Mouse (Mus musculus) mesoderm, embryonic 11.5 days (tissue): Measurements from ENCODE around the gene Ctnnd2.

Source experiments
- DNase-seq: peaks from one replicate; pipeline ENCODE4 v3.0.0-alpha.2; 2012; ENCODE audit warnings: low read depth, low spot score

Ctnnd2 gene

DNA sequence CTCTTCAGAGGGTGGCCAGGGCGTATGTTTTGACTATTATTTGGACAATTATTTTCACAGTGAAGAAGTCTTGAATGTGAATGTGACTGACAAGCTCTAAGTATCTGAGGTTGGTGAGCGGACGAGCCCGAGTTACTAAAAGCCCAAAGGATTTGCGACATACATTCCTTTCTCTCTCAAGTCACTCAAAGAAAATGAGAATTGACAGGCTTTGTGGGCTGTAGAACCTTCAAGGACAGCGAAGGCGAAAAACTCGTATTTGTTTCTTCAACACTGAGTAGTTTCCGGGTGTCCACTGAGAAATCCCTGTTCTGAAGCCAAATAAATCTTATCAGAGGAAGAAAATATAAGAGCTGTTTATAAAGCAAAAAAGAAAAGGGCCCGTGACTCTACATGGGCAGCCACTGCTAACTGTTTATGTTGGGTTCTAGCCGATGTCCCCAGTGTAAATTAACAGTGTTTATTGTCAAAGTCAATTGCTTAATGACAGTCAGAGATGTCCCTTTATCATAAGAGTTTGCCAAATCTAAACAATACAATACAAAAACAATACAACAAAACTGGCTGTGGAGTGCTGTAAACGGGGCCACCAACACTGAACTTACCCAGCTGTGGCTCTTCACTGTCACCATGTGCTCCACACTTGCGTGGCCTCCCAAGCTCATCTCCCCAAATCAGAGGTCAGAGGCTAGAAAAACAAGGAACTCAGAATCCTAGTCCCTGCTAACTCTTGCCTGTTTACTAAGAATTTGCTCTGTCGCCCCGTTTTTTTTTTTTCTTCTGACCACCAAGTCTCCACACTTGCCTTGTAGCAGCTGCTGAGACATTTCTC is 818.2 kb downstream of the Ctnnd2 start:
- no peak for DNase-seq

DNA sequence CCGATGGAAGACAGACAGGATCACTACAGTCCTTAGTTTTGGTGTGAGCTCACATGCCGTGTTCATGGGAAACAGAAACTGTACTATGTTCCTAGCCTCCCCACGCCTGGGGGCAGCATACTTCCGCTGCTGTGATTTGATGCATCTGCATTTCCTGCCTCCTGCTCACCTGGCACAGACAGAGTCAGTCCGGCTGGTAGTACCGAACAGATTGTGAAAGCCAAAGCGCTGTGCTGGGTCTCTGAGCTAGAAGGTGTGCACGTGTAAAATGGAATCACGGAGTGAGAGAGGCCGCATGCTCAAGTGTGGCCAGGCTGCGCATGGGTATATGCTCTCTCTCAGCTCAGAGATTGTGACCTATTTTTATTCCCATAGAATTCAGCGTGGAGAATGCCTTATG is 820.0 kb downstream of the Ctnnd2 start:
- DNase-seq = no peak

DNA sequence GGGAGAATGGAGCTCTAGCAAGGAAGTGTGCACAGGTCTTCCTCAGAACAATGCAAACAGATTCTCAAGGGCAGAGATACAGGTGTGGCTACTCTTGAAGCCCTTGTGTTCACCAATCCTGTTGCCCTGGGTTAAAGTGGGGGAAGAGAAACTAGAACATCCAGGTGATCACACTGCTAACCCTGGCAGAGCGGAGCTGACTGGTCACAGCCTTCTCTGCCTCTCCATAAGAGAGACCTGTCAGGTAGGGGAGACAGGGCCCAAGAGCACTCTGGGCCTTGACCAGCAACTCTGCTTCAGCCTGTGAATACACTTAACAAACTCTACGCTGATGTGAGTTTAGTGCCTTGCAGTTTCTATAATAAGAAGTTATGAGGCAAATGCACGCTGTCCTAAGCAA is 820.5 kb downstream of the Ctnnd2 start:
- no peak for DNase-seq

DNA sequence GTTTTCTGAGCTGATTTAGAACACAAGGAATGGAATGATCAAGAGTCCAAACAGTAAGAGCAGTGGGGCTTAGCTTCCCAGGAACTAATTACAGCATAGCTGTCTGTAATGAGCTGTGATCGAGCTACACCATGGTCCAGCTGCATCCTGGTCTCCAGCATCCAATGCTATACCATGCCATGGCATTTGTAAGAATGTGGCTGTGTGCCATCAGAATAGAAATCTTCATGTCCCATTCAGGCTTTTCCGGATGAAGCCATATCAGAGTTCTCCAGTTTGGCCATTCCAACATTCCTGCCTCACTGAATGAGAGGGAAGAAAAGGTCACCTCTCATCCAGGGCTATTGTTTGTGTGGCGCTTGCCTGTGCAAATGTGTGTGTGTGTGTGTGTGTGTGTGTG is 823.0 kb downstream of the Ctnnd2 start:
- DNase-seq = no peak

DNA sequence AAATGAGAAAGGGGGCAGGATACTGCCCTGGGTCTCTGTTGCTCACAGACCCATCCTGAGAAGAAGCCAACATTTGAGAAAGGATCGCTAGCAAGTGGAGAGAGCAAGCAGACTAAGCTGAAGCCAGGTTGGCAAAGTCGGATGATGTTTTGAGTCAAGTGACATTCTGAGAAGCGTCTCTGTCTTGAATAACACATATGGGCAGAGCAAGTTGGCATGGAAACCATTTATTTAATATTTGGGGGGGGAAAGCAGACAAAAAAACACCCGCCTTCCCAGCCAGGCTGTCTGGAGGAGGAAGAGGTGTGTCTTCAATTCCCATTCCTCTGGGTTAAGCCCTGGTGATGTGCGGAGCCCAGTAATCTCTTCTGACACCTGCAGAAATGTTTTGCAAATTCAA is 832.1 kb downstream of the Ctnnd2 start:
- DNase-seq = no peak

DNA sequence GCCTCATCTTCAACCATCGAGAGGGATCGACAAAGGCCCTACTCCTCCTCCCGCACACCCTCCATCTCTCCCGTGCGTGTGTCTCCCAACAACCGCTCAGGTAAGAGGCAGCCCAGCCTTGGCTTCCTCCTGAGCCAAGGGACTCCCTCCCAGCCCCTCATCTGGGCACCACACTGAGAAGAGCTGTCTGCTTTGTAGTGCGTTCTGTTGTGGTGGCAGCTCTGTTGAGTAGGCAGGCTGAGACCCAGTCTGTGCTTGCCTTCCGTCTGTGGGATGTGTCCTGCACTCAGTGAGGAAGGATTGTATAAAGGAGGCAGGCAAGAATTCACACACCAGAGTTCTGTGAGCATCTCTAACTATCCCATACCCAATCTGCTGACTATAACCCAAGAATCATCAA is 832.6 kb downstream of the Ctnnd2 start:
- no peak for DNase-seq

DNA sequence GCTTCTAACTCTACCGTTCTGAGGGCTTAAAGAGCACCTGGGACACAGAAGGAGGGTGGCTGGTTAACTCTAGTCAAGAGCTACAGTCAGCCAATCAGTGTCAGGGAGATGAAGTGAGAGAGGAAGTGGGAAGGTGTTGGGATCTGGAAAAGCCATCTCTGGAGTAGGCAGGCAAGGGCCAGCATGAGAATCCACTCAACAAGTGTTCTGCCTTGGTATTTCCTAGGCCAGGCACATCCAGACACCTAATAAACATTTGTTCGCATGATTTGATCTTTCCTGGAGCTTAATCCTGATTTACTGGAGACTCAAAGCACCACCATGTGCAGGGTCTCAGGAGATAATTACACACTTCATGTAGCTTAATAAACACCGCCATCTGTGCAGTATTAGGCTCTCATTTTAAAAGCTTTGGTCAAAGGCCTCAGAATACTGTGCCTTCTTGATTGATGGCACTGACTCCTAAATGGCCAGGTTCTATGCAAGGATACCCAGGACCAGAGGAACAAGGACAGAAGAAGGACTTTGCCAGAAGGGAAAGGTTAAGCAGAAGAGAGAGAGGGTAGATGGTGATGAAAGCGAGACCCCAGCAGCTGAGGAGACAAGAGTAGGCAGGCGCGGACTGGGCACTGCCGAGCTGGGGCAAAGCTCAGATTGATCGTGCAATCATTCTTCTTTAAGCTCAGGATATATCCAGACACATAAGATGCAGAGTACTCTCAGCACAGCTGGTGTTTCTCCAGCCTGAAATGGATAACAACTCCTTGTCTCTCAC is 833.8 kb downstream of the Ctnnd2 start:
- peak; percentile 4 for DNase-seq

DNA sequence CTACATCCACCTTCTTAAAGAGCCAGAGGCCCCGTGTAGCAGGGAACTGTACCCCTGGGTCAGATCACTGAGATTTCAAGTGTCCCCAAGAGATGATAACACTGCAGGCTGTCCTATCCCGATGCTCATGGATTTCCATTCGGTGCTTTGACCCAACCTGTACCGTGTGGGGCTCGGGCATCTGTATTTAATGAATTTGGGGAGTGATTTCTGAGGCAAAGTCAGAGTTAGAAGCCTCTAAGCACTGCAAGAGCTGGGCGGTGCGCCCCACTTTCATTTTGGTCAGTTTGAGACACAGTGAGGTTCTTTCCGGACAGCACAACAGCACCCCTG is 834.4 kb downstream of the Ctnnd2 start:
- no peak for DNase-seq

DNA sequence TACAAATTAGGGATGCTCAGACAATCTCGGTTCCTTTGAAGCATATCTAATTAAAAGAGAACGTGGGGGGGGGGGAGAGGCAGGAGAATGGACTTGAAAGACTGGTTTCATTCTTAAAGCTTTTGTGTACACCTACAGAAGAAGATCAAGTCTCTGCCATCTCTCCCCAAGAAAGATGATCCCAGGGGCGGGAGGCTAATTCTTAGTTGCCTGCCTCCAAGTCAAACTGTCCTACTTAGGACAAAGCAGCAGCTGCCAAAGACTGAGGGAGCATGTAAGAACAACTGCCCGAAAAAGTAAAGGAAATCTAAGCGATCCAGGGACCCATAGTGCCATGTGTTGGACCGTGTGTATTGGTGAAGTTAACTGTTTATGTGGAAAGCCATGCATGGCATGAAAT is 836.2 kb downstream of the Ctnnd2 start:
- no peak for DNase-seq

DNA sequence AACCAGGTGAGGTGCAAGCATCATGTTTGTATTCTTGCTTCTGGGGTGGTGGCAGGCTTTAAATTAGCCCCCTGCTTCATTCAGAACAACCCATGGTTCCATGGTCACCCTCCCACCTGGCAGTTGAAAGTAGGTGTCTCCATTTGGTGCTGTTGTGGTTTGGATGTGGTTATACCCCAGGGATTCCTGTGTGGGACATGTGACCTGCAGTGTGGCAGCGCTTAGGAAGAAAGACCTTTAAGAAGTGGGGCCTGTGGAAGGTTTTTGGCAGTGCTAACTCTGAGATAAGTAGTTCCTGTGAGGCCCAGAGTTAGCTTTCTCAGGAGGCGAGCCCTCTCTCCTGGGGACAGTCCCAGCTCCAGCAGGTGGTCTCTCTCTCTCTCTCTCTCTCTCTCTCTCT is 848.4 kb downstream of the Ctnnd2 start:
- no peak for DNase-seq

DNA sequence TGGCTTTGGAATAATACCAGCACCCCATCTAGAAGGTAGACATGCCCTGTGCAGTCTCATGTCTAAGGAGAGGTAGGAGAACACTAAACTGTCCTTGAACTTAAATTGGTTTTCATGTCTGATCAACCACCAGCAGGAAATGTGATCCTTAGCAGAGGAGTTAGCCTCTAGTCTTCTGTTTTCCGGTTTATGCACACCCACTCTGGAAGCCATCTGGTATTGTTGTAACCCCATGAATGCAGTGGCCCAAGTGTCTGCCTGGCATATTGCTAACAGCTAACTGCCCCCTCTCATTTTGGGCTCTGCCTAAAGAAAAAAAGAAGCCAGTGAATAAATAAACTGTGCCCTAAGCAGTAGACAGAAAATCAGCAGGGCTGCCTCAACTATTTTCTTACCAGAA is 849.6 kb downstream of the Ctnnd2 start:
- DNase-seq = no peak

DNA sequence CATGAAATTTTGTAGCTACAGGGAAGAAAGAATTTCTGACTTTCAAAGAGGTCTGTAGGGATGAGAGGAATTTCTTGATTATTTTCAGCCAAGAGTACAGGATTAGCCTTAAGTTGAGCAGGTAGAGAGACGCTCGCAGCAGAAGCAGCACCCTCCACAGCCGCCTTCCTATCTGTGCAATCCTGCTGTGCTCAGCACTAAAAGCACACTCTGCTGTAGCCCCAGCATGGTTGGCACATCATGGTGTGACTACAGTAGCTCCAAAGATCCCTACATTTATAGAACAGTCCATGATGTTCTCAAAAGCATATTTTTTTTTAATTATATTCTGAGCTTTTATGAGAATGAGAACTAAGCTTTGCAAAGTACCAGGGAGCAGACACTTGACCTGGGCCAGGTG is 850.1 kb downstream of the Ctnnd2 start:
- DNase-seq = no peak

DNA sequence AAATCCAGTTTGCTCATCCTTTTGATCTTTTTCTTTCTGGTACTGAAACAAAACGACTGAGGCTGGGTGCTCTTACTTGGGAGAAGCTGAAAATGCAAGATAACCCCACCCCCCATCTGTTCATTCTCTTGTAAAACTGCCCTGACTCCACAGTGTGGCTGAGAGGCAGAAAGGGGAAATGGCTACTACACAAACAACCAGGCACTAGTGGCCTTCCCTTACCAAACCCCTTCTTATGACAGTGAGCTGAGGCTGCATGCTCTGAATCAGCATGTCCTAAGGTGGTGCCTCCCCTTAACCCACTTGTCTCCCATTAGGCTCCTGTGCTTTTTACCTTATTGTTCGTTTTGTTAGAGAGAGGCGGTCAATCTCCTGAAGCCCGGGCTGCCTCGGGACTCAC is 851.4 kb downstream of the Ctnnd2 start:
- DNase-seq = no peak

DNA sequence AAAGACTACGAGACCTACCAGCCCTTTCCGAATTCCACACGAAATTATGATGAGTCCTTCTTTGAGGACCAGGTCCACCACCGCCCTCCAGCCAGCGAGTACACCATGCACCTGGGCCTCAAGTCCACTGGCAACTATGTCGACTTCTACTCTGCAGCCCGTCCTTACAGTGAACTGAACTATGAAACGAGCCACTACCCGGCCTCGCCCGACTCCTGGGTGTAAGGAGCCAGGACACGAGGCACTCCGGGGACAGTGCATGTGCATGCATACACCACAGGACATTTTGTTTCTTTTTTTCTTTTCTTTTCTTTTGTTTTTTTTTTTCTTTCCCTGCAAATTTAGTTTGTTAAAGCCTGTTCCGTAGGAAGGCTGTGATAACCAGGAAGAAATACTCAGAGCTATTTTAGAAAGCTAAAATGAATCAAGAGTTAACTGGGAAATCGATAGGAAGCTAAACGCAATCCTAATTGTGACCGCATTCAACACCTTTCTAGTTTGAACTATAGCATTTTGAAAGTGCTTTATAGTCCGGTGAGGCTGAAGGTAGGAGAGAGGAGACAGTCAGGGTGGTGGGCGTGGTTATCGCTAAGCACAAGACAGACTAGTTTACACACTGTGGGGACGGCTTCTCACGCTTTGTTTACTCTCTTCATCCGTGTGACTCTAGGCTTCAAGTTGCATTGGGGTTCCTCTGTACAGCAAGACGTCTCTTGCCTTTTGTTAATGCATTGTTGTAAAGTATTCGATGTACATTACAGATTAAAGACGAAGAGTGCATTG is 855.2 kb downstream of the Ctnnd2 start:
- DNase-seq = no peak

DNA sequence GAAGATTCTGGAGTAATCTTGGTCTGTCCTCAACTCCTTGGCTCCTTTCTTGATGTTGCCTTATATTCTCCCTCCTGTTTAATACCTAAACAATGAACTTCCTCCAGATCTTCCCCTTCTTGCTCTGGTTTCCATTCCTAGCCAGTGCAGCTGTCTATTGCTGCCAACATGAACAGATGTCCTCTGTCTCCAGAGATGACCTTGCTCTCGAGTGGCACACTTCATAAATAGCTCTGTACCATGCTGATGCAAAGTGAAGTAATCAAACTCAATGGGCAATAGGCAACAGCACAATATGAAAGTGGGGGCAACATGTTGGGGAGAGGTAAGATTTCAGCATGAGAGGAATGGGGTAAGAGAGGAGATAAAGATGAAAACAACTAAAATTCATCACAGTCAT is 872.6 kb downstream of the Ctnnd2 start:
- no peak for DNase-seq

DNA sequence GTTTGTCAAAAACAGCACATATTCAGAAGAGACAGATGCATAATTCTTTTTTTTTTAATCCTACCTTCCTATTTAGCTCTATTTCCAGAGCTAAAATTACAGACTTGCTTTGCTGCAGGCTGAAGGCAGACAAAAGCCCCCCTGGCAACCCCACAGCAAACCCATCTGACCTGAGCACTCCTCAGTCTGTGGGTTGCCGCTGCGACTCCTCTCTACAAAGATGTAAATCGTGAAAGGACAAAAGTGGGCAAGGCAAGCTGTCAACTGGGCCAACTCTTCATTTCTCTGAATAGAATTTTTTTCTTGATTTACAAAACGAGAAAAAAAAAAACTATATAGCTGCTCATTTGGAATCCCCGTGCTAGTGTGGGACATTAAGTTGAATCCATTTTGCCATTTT is 879.1 kb downstream of the Ctnnd2 start:
- no peak for DNase-seq

DNA sequence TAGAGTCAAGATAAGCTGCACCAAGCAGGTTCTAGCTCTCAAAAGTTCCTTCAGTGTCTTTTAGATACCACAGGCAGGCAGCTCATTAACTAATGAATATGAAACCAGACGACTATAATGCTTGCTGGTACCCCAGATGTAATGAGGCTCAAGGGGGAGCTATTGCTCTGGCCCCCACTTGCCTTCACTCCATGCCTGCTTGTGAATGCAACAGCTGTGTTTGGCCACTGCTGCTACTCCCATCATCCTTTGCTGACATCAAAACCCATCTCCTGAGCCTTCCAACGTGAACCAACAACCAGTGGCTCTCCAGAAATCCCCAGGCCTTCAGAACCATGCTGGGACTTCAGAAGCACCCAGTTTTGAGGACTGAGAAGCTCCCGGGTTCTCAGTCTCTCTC is 883.8 kb downstream of the Ctnnd2 start:
- no peak for DNase-seq

DNA sequence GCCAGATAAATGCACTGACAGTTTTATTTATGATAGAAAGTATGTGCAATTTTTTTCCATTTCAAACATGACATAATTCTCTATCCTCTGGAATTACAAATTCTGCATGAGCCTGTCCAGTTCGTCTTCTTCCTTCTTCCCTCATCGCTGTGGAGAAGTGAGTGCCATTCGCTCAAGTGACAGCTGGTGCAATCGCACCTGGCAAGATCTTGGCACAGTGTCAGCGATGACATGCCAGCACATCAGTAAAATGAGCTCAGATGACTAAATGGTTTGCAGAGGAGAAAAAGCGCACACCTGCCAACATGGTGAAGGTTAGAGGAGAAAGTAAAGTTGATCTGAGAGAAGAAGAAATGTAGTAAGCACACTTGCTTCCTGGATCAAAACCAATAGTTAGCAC is 885.9 kb downstream of the Ctnnd2 start:
- no peak for DNase-seq

DNA sequence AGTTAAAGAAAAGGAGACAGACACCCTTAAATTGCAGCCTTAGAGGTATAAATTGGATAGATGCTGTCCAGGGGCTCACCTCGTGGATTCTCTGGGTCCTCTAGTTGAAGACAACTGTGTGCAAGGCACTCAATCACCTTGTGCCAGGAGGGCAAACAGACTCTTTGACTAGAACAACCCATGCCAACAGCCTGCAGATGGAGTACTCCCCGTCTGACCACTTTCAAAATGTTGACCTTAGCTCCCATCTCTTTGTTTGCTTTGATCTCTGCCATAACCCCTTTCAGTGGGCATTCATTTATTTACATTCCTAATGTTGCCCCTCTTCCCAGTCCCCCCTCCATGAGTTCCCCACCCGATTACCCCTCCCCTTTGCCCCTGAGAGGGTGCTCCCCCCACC is 891.3 kb downstream of the Ctnnd2 start:
- no peak for DNase-seq

DNA sequence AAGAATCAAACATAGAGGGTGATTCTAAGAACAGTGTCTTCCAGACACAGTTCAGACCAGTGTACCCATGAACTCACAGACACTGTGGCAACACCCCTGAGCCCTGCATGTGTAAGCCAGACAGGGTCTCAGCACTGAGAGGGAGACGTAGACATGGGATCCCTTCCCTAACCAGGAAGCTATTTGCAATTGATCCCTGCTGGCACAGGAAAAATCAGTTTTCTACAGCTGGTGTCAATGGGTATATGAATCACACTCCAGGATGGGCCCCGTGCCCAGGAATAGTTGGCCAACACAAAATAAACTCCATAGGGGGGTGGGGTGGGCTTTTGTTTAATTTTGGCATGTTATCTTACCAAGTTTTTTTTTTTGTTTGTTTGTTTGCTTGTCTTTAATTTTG is 895.7 kb downstream of the Ctnnd2 start:
- DNase-seq = no peak

DNA sequence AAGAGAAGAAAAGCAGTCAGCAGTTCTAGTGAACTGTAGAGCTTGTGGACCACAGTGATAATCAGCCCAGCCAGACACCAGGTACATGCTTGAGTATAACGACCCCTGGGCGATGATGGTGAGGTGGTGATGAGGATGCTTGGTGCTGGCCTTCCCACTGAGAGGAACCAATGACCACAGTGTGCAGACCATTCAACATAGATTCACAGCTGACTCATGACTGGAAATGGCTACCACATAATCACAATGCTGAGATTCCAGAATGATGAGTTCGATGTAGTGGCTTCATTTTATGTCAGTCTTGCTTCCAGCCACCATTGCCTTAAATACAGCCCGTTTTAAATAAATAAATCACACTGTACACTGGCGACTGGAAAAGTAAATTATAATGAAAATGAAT is 897.9 kb downstream of the Ctnnd2 start:
- DNase-seq = no peak
